Mouse (Mus musculus): ENCODE measurements around the gene Twist2.

Gene Twist2

DNA sequence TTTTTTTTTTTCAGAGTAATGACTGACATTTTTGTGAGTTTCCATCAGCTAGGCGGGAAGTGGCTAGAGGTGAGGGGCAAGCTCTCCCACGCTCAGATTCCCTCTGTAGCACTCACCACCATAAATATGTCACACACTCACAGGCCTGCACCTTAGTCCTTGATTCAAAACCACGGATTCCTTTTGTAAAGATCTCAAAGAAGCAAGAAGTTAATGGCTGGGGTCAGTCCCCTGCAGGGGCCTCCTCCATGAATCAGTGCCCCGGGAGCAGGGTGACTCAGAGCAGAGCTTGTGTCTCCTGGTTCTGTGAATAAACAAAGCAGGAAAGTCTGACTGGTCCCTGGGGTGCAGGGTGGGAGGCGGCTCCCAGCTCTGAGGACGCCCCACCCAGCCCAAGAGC is 15.3 kb downstream of the Twist2 start:
- DNase-seq (ENCODE audit: low spot score in 2 of 2), result no peak

DNA sequence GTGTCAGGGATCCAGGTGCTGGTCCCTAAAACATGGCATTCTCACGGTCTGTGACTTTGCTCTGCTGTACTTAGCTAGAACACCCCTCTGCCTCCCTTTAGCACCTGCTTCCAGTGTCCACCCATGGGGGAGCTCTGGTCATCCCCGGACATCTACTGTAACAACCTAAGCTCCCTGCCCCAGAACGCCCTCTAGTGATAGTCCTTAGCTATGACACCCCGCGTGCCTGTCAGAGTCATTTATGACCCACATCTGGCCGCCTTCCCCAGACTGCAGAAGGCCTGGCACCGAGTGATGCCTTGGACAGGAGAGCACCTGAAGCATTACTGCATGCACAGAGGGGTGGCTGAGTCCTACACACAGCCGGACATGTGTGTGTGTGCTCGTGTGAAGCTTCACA is 18.0 kb downstream of the Twist2 start:
- DNase-seq (ENCODE audit: low spot score in 2 of 2), result no peak

DNA sequence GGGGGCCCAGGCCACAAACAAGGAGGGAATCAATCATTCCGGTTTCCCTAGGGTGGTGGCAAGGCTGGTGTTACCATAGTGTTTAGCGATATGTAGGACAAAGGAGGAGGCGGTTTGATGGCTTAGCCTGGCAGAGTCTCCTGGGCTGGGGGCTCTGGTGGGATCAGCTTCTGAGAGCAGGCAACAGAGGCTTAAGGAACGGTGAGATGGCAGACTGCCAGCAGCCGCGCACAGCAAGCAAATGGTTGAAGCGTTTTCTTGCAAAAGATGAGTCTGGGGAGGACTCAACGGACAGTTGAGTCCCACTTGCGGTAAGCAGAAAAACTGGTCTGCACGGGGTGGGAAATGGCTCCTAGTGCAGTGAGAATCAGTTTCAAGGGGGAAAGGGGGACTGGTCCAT is 19.3 kb downstream of the Twist2 start:
- DNase-seq (ENCODE audit: low spot score in 2 of 2), result no peak

DNA sequence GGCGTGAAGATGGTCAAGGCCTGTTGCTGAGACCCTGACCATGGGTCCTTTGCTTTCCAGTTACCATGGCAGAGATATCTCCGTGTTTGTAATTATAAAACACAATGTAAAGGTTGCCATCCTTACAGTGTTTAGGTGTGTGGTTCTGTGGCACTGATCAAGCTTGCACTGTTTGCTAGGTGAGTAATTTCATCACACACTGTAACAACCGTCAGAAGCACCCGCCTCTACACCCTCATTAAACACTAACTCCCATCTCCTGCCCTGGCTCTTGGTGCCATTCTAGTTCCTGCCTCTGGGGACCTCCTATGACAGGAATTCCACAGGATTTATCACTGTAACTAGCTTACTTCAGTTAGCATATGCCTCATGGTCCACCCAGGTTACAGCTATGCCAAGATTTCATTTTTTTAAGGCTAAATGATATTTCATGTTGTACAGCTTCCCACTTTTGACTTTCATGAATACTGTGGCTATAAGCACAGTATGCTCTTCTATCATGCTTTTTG is 21.1 kb downstream of the Twist2 start:
- DNase-seq (ENCODE audit: low spot score in 2 of 2), result no peak

DNA sequence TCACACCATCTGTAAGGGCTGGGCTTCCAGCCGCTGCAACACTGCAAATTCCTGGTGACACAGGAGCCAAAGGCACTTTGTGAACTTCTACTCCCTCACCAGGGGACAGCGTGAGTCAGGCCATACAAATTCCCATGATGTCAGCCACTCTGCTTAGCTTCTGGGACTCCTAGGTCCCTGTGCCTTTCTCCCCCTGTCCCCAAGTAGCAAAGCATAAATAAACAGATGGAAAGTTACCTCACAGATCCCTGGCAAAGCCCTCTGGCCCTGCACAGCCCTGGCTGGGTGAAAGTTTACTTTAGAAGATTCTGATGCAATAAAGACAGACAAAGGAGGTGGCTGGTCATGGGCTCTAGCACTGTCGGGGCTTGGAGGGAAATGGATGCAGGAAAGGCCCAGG is 22.3 kb downstream of the Twist2 start:
- no peak for DNase-seq (ENCODE audit: low spot score in 2 of 2)

DNA sequence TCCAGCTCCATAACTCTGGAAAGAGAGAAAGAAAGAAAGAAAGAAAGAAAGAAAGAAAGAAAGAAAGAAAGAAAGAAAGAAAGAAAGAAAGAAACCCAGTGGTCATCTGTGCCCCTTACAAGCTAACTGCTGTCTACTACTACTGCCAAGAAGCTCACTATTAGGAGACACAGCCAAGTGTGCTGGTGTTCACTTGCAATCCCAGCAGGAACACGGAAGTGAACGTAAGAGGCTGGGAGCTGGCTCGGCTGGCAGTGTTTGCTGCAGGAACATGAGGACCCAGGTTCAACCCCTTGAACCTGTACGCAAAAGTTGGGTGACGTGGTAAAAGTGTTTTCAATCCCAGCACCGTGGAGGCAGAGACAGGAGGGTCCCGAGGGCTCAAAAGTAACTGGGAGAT is 22.7 kb downstream of the Twist2 start:
- no peak for DNase-seq (ENCODE audit: low spot score in 2 of 2)

DNA sequence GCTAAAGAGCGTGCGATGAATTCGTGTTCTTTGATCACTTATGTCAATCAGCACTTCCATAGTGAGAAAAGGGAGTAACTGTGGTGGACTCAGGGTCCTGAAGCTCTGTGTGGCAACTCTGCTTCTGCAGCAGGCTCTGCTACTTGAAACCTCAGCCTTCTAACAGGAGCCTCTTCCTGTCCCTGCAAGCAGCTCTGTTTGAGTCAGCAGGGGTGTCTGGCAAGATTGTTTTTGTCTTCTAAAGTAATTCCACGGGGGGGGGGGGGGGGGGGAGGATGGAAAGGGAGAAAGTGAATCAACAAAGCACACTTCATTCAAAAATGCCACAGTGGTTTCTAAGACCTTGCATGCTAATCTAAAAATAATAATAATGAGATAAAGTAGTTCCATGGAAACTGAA is 24.0 kb downstream of the Twist2 start:
- no peak for DNase-seq (ENCODE audit: low spot score in 2 of 2)

DNA sequence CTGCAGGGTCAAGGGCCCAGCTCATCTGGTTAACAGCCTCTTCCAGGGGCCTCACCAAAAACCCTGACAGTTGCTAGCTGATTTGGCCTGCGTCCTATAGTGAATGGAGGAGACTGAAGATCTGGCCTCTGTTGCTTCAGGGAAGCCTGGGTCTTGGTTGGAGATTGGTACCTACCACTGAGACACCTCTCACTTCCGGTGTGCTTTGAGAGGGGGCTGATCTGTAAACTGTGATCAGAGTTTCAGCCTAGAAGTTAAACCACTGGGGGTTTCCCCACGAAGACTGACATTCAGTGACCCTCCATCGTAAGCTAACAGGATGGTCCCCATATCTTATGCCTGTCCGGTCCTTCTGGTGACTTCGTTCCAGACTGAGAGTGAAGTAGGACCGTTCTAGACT is 30.7 kb downstream of the Twist2 start:
- no peak for DNase-seq (ENCODE audit: low spot score in 2 of 2)

DNA sequence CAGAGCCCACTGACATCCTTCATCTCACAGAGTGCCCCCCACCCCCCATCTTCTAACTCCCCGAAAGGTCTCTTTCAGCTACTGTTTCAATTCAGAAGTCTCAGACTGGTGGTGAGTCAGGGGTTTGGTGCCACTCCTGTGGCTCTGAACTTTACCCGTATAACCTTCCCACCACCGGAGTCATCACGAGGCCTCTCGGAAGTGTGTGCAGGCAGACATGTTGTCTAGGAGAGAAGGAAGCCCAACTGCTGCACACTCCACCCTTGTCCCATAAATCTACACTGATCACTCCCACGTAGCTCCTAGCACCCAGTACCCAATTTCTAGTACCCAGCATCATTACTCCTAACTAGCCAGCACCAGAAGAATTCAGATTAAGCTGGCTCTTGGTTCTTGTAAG is 38.3 kb downstream of the Twist2 start:
- no peak for DNase-seq (ENCODE audit: low spot score in 2 of 2)

DNA sequence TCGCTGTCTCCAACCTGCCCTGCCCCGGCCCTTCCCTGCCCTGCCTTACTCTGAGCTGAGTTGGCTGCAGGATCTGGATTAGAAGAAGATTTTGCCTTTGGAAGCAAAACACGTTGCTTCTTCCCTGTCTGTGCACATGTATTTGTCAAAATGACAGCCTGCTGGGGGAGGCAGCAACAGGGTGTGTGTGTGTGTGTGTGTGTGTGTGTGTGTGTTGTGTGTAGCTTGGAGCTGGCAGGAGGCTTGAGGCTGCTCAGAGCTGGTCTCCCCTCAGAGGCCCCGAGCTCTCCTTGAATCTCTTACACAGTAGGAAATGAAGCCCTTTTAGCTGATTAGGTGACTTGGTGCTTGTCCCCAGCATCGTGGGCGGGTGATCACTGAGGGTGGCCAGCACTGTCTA is 38.7 kb downstream of the Twist2 start:
- DNase-seq (ENCODE audit: low spot score in 2 of 2), result no peak

DNA sequence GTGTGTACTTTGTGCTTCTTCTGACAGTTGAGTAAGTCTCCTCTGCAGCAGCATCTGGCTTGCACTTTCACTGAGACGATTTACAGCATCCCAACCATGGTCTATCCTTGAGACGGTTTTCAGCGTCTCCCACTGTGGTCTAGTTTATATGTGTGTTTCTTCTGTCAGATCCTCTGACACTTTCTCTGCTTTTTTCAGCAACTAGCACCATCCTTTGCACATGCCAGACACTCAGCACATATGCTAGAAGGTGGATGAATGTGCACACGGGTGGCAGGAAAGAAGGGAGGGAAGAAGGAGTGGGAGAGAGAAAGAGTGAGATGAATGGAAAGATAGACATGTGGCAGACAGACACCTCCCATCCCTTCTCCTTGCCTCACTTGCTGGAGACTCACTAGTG is 43.0 kb downstream of the Twist2 start:
- no peak for DNase-seq (ENCODE audit: low spot score in 2 of 2)

DNA sequence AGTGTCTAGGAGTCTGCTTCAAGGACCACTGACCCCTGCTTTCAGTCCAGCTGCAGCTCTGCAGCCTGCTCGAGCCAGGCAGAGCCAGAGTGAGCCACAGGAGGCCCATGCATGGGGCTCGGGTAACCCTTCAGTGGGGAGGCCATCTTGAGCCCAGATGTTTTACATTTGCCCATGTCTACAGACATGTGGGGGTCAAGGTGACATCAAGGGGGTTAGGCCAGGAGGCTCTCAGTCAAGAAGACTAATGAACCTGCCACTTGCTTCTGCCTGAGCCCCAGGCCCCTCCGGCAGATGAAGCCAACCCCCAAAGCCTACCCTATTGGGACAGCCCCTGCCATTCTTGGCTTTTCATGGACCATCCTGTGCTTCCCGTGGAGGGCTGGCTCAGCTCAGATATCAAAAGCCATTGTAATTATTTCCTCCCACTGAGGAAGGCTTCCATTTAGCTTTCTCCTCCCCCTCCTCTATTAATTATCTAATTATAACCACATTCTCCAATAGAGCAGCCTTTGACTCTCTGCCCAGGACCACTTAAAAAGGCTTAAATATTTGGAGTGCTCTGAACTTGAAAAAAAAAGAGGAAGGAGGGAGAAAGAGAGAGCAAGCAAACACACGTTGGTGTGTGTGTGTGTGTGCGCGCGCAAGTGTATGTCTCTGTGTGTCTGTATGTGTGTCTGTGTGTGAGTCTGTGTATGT is 43.6 kb downstream of the Twist2 start:
- no peak for DNase-seq (ENCODE audit: low spot score in 2 of 2)

DNA sequence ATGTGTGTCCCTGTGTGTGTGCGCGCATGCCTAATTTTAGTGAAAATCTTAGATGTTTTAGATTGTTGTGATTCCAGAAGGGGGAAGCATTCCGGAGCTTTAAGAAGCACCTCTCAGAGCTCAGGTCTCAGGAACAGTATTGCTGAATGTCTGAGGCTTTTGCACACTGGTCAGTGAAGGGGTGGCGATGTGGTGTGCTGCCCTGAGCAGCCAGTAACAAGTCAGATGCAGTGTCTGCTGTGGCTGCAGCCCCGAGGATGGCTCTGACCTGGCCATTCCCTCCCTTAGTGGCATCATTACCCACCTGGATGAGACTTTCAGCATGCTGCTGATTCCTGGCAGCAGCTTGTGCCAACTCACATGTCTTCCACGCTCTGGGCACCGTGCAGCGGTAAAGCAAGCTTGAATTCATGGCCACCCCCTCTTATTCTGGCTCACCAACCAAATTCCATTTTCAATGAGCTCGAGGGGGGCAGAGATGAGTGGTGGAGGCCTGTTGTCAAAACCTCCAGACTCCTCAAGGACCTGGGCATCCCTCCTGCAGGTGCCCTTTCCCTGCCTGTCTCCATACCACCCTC is 44.2 kb downstream of the Twist2 start:
- no peak for DNase-seq (ENCODE audit: low spot score in 2 of 2)

DNA sequence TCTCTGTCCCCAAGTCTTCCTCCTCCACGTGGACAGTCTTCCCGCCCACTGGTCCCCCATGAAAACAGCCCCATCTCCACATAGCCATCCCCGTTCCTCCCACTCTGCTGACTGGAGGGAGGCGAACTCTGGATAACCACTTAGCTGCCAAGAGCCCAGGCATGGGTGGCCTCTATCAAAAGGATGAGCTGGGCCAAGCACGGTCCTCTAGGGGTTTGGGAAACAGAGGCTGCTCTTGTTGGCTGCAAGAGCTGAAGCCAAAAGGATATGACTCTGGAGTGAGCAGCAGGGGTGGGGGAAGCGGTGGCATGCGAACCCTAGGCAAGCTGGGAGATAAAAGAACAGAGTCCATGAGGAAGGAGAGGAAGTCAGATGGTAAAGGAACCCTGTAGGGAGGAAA is 50.0 kb downstream of the Twist2 start:
- no peak for DNase-seq (ENCODE audit: low spot score in 2 of 2)

DNA sequence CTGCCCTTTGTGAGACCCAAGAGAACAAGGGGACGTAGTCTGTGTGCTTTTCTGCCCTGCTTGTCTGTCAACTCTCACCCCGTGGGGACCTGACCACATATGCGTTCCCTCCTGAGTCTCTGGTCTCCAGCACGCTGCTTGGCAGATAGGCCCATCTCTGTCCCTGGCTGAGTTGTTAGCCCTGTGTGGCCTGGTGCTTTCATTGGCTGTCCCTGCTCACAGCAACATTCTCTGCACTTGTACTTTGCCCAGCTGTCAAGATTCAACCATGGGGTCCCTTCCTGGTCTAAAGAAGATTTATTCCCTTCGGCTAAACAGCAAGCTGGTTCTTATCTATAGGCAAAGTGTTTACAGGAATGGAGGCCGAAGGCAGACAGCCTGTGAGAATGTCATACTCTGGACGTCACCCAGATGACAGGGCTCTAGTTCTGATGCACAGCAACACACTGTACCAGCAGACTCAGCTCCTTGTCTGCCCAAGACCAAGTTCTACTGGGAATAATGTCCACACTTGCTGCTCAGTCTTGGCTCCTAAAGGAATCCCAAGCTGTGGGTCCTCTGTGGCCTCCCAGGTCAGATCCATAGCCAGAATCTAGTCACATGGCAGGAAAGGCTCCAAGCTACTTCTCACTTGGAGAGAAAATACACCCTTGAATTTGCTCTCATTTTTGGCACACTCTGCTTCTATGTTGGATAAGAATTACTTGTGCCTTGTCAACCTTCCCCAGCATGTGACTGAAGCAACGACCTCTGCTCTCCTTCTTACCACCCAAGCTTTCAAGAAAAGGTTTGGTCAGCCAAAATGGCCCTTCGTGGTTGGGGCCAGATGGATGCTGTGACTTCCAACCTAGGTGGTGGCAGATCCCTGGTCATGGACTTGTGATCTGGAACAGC is 55.8 kb downstream of the Twist2 start:
- DNase-seq (ENCODE audit: low spot score in 2 of 2), result no peak

DNA sequence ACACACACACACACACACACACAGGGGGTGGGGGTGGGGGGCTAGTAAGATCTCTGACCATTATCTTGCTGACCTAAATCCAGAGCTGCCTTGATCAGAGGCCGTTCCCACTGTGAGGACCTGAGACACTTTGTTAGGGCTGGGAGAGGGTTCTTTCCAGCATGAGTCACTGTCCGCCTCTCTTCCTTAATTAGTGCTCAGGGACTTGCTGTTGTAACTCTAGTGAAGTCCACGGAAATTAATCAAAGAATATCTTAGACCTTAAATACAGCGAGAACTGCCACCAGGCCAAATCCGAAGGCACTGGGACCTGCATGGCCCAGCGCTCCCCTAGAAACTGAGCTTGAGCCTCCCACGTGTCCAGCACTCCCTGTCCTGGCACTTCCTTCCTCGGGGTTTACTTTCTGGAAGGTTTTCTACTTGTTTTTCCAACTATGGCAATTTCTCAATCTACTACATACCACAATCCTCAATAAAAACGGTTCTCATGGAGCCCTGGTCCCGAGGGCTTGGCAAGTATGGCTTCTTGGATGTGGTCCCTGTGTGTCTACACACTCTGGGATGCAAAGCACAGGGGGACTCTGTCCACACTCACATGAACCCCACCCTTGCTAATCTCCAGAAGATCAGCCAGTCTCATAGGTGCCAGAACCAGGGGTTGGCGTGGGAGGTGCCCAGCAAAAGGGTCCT is 57.0 kb downstream of the Twist2 start:
- DNase-seq (ENCODE audit: low spot score in 2 of 2), result no peak

DNA sequence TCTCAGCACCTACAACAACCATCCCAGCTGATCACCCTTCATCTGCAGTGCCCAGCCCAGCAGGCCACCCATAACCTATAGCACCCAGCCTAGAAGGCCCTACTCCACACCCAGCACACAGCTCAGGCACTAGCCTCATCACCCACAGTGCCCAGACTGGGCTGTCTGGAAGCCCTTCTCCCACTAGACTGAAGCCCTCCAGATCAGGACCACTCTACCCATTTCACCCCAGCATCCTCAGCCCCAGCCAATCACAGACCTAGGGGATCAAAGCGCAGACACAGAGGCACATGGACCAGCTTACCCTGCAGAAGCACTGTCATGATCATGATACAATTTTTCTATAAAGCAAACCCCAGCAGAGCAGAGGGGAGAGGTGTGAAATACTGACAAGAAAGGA is 57.6 kb downstream of the Twist2 start:
- no peak for DNase-seq (ENCODE audit: low spot score in 2 of 2)

DNA sequence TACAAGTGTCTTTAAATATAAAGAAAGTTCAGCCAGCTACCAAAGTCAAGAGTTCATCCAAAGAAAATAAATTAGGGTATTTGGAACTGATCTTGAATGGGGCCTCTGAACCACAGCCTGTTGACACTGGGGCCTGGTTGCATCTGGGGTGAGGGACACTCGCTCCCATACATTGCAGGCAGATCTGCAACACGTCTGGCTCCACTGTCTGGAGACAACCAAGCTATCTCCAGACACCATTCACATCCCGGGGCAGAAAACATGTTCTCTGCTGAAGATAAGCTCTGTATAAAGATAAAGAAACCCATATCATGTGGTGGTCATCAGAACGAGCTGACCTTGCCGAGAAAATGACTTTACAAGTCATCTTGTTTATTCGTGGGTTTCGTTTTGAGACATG is 60.2 kb downstream of the Twist2 start:
- no peak for DNase-seq (ENCODE audit: low spot score in 2 of 2)

DNA sequence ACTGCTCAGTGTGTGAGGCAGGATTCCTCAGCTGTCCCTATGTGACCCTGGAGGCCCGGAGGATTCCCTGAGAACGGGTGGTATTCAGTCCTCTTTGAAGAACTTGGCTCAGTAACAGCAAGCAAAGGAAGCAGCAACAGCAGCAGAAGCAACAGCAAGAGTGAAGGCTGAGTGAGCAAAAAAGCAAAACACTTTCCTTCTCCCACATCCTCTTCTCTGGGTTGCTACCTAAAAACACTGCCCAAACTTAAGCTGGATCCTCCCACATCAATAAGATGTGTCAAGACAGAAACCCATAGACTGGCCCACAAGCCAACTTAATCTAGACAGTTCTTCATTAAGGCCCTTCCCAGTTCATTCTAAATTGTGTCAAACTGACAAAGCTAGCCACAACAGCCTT is 64.7 kb downstream of the Twist2 start:
- DNase-seq (ENCODE audit: low spot score in 2 of 2), result no peak

DNA sequence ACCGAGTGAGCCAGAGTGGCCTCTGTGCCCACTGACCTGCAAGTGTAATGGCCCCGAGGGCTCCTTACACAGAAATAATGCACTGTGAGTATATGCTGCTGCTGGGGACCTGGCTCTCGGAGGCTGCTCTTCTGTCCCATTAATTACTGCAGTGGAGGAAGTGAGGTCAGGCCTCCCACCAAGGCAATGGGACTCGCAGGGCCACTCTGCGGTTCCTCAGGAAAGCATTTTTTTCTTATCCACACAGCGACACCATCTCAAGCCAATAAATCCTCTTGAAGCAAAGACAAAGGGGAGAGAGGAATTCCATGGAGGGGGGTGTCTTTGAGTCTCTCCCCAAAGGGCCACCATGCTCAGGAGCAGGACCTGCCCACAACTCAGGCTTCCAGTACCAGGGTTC is 69.8 kb downstream of the Twist2 start:
- DNase-seq (ENCODE audit: low spot score in 2 of 2), result no peak

DNA sequence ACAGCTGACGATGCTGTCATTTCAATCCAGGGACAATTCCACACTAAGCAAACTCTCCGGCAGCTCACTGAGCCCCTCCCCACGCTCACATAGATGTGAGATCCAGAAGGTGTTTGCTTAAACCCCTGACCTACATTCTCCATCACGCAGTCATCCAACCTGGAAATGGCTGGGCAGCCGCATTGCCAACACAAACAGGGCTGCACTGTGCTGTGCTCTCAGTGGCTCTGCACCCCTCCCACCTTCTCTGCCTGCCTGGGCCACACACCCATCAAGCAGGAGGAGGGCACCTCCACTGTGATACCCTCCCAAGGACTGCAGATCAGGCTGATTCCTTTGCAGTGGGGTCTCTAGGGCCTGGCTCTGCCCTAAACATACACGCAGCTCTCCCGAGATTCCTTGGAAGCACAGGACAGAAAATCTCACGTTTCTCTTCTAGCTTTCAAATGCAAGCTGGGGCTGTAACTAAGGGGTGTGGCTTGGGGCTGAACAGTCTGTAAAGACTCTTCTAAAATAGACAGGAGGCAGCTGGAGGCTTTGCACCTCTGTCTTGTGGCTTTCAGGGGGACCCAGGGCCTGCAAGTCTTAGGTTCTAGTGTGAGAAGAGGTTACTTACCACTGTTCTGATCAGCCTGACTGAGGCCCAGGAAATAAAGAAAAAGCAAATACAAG is 71.3 kb downstream of the Twist2 start:
- DNase-seq (ENCODE audit: low spot score in 2 of 2), result no peak
